Mouse (Mus musculus) neural tube, embryonic 13.5 days (tissue): ENCODE results near the gene Ap1s2. TPM values are rescaled to one million over a fixed set of nuclear protein-coding genes. Genes with fewer than 3 reads are reported as not detected.

Experiments used
- ATAC-seq: fragments of 200-750 bp; cut with Nextera tagmentation; 2 replicates; pipeline ENCODE4 v1.8.0; 2017; ENCODE audit warnings: low read depth, mild to moderate bottlenecking, moderate TSS enrichment, moderate library complexity
- H3K27ac ChIP-seq: fragments of 300-500 bp; sonication (generic); replicated peaks from 2 replicates; pipeline ENCODE4 v1.5.1; 2015; ENCODE audit warnings: moderate library complexity, mild to moderate bottlenecking, inconsistent platforms
- H3K27me3 ChIP-seq: fragments of 300-500 bp; sonication (generic); 2 replicates; pipeline ENCODE4 v1.6.1; 2015; ENCODE audit warnings: mild to moderate bottlenecking, inconsistent platforms
- H3K36me3 ChIP-seq: fragments of 300-500 bp; sonication (generic); 2 replicates; pipeline ENCODE4 v1.6.1; 2015; ENCODE audit warnings: mild to moderate bottlenecking, inconsistent platforms
- H3K4me1 ChIP-seq: fragments of 300-500 bp; sonication (generic); replicated peaks from 2 replicates; pipeline ENCODE4 v1.6.1; 2015; ENCODE audit warnings: inconsistent platforms
- H3K4me2 ChIP-seq: fragments of 300-500 bp; sonication (generic); 2 replicates; pipeline ENCODE4 v1.6.1; 2015; ENCODE audit warnings: inconsistent platforms, mild to moderate bottlenecking, moderate library complexity
- H3K4me3 ChIP-seq: fragments of 300-500 bp; sonication (generic); 2 replicates; pipeline ENCODE4 v1.5.1; 2015; ENCODE audit warnings: mild to moderate bottlenecking, inconsistent platforms
- H3K9ac ChIP-seq: fragments of 300-500 bp; sonication (generic); 2 replicates; pipeline ENCODE4 v1.6.1; 2015; ENCODE audit warnings: moderate library complexity, mild to moderate bottlenecking, inconsistent platforms
- H3K9me3 ChIP-seq: fragments of 300-500 bp; sonication (generic); 2 replicates; pipeline ENCODE4 v1.6.1; 2016; ENCODE audit warnings: inconsistent platforms
- WGBS: fragments of 180-500 bp; shearing (Covaris S2); methylation state at CpG from one replicate; pipeline ENCODE4 v1.1.7; 2015; 5-methylcytosine and 5-hydroxymethylcytosine counted together
- polyA plus RNA-seq: library from polyadenylated mRNA; unstranded; fragments of >200 nt; fragmentation: Nextera tagmentation; extraction: Ambion mirVana; gene quantifications from 2 replicates; pipeline ENCODE4 v1.2.1, GENCODE M21; 2015

Ap1s2 gene
- polyA plus RNA-seq: 89.9 and 90.3 TPM in 2 replicates

DNA sequence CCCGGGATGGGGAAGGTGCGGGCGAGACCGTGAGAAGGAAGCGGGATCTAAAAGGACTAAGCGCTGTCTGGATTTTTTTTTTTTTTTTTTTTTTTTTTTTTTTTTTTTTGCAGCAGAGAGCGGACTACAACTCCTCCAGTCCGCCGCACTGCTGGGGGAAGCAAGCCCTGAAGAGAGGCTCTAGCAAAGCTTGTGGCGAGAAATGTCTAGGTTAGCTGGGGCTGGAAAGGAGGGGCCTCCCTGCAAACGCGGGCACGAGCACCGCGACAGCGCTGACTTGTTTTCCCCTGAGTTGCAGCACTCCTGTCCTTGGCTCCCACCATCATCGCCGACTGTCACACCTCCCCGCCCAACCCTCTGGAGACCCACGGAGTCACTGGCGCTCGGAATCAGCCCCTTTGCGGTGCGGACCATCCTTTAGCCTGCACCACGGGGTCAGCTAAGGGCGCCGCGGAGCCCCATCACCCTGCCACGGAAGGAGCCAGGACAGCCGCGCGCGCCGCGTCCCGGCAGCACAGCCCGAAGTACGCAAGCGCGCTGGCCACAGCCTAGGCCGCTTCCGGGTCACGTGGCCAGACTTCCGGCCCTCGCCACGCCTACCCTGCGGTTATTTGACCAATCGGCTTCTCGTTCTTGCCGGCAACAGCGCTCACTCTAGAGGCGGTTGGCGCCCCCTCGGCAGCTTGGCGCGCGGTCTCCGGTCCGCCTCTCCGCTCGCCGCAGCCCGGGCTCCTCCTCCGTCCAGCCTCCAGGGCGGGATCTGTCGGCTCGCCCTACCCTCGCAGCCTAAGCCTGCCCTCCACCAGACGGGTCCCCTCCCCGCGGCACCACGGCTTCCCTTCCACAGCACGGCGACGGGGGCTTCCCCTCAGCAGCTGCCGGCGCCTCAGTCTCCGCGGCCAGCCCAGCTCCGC lies at the start of gene Ap1s2:
Gene Ap1s2 (plus strand): TSS at position 681 of the 914 bp plus-strand sequence.
- Histone ChIP-seq H3K4me3 (peak within 1 kb of the TSS; percentile 62), H3K4me1 (no peaks in the 10 kb centered on the region), H3K36me3 (no peaks in the 10 kb centered on the region), H3K4me2 (peak within 1 kb of the TSS; percentile 57), H3K27me3 (no peaks in the 10 kb centered on the region), H3K9ac (peak within 1 kb of the TSS; percentile 74), H3K9me3 (no peaks in the 10 kb centered on the region), H3K27ac (peak within 1 kb of the TSS; percentile 91)
- ATAC-seq: peak; percentile 100
- 18% methylated on average over 74 of the region's 80 CpGs for WGBS

DNA sequence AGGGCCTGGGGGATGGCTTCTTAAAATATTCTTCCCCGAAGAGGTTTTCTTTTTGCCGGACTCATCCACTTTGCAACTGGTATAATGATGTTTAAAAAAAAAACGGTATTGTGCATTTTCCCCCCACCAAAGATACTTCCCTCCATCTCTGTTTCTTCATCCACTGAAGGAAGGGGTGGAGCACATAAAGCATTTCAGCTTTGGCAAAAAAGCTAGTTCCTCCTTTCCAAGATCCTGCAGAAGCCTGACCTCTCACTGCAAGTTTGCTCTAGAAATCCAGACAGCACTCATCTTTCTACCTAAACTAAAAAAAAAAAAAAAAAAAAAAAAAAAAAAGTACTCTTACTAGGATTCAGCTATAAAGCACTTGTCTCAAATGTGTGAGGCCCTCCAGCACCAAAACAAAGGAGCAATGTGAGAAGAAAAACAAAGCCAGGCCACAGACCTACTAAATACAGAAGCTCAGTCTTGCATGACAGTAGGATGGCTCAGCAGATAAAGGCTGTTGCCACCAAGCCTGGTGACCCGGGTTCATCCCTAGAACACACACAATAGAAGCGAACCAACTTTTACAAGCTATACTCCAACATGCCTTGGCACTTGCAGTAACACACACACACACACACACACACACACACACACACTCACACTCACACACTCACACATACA lies 41.0 kb upstream of the Ap1s2 start:
- Histone ChIP-seq H3K4me2 (no peak overlapping the region), H3K4me1 (no peaks in the 10 kb centered on the region), H3K27me3 (peaks cover 18% of the 10 kb centered on the region), H3K4me3 (no peak overlapping the region), H3K9ac (no peak overlapping the region), H3K9me3 (no peaks in the 10 kb centered on the region), H3K27ac (no peak overlapping the region), H3K36me3 (no peaks in the 10 kb centered on the region)
- WGBS: 51% methylated on average over 5 of the region's 5 CpGs
- ATAC-seq: no peak

DNA sequence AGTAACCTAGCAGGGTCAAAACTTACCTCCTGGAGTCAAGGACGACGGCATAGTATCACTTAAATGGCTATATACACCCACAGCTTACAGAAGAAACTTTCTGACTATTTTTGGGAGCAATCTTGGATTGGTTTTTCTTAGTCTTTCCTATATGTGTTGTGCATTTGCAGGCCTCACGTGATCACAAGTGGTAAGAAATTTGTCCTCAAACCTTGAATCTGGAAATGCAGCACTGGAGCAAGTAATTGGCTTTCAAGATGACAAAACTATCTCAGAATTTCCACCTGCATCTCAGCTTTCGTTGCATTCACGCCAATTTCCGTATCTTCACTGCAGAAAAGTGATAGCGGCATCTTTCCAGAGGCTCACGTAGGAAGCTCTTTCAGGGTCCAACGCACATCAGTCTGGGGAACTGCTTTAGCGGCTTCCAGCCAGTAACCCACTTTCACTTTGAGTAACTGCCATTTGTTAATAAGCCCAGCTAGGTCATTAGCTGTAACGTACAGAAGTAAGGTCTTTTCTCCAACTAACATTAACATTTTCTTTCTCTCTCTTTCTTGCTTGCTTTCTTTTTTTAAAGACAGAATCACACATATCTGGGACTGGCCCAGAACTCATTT lies 40.0 kb upstream of the Ap1s2 start:
- WGBS: 70% methylated on average over 11 of the region's 11 CpGs
- no peaks in the 10 kb centered on the region for H3K36me3 ChIP-seq
- ATAC-seq: no peak

DNA sequence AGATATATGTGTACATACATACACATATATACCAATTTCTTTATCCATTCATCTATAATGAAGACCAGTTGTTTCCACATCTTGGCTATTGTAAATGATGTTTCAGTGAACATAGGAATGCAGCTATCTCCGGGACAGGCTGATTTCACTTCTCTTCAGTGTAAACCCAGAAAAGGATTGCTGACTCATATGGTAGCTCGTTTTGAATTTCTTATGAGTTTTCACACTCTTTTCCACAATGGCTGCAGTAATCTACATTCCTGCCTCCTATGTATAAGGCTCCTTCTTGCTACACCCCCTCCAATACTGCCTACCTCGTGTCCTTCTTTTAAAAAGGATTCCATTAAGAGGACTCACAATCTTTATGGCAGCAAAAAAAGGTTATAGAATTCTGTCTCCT lies 32.9 kb upstream of the Ap1s2 start:
- H3K36me3 ChIP-seq: no peaks in the 10 kb centered on the region
- H3K4me1 ChIP-seq: no peaks in the 10 kb centered on the region
- no peak overlapping the region for H3K9ac ChIP-seq
- peaks cover 16% of the 10 kb centered on the region for H3K27me3 ChIP-seq
- H3K4me2 ChIP-seq: no peak overlapping the region
- H3K9me3 ChIP-seq: no peaks in the 10 kb centered on the region
- ATAC-seq: no peak
- no peak overlapping the region for H3K27ac ChIP-seq
- 84% methylated on average over 3 of the region's 3 CpGs for WGBS
- H3K4me3 ChIP-seq: no peak overlapping the region

More for the DNA sequence above, 40.0 kb upstream of the Ap1s2 start:
- Histone ChIP-seq H3K4me2 (no peak overlapping the region), H3K4me3 (no peak overlapping the region), H3K9me3 (no peaks in the 10 kb centered on the region), H3K9ac (no peak overlapping the region), H3K27me3 (peaks cover 18% of the 10 kb centered on the region), H3K27ac (no peak overlapping the region), H3K4me1 (no peaks in the 10 kb centered on the region)

GRCm38 (mm10) chrX:163876636-163877035 lies 32.2 kb upstream of the Ap1s2 start:
- H3K4me1 ChIP-seq: no peaks in the 10 kb centered on the region
- no peaks in the 10 kb centered on the region for H3K36me3 ChIP-seq
- no peak for ATAC-seq
- no peaks in the 10 kb centered on the region for H3K9me3 ChIP-seq
- 62% methylated on average over 4 of the region's 4 CpGs for WGBS
- no peak overlapping the region for H3K27ac ChIP-seq
- H3K27me3 ChIP-seq: peaks cover 16% of the 10 kb centered on the region
- H3K9ac ChIP-seq: no peak overlapping the region
- no peak overlapping the region for H3K4me2 ChIP-seq
- H3K4me3 ChIP-seq: no peak overlapping the region

DNA sequence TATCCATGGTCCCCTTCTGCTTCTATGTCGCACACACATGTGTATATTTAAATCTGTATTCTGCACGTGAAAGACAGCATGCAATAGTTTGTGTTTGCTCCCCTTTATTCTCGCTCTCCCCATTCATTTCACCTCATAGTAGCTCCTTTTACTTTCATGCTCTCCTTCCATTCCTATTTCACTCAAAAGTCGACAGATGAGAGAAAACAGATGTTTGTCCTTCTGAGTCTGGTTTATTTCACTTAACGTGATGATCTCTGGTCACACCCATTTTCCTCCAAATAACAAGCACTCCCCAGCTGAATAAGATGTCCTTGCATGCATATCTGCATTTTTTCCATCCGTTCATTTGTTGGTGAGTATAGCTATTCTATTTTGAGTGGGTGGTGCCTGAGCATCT lies 29.8 kb upstream of the Ap1s2 start:
- Histone ChIP-seq H3K9ac (no peak overlapping the region), H3K4me2 (no peak overlapping the region), H3K4me3 (no peak overlapping the region), H3K9me3 (no peaks in the 10 kb centered on the region), H3K4me1 (no peaks in the 10 kb centered on the region), H3K36me3 (no peaks in the 10 kb centered on the region), H3K27me3 (peaks cover 19% of the 10 kb centered on the region), H3K27ac (no peak overlapping the region)
- 80% methylated on average over 6 of the region's 6 CpGs for WGBS
- no peak for ATAC-seq

GRCm38 (mm10) chrX:163879461-163879860 lies 29.4 kb upstream of the Ap1s2 start:
- no peak overlapping the region for H3K4me2 ChIP-seq
- H3K27me3 ChIP-seq: peaks cover 19% of the 10 kb centered on the region
- no peak overlapping the region for H3K27ac ChIP-seq
- H3K9me3 ChIP-seq: no peaks in the 10 kb centered on the region
- no peak overlapping the region for H3K9ac ChIP-seq
- WGBS: 70% methylated on average over 5 of the region's 5 CpGs
- H3K4me3 ChIP-seq: no peak overlapping the region
- H3K36me3 ChIP-seq: no peaks in the 10 kb centered on the region
- ATAC-seq: no peak
- no peaks in the 10 kb centered on the region for H3K4me1 ChIP-seq

DNA sequence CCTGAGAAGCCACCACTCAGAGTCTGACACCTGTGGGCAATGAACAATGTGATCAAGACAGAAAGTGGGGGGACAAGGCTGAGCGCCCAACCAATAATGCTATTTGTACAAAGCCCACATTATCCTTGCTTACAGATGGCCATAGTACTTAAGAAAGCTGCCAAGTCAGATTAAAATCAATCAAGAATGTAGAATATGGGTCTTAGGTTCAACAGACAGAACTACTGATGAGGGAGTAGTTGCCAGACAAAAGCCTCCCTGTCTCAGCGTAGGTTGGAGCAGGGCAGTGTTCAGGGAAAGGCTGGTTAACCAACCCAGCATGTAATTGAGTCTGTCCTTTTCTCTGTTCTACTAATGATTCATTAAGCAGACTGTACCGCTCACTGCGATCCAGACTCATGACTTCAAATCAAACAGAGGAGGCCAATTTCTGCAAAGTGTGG lies 23.3 kb upstream of the Ap1s2 start:
- peak; percentile 78; the same call in 1 of the 2 replicates for ATAC-seq
- H3K9me3 ChIP-seq: no peaks in the 10 kb centered on the region
- 49% methylated on average over 4 of the region's 4 CpGs for WGBS
- no peak overlapping the region for H3K4me2 ChIP-seq
- H3K36me3 ChIP-seq: no peaks in the 10 kb centered on the region
- no peaks in the 10 kb centered on the region for H3K4me1 ChIP-seq
- H3K27me3 ChIP-seq: peaks cover 9% of the 10 kb centered on the region
- no peak overlapping the region for H3K9ac ChIP-seq
- H3K27ac ChIP-seq: no peak overlapping the region
- no peak overlapping the region for H3K4me3 ChIP-seq

DNA sequence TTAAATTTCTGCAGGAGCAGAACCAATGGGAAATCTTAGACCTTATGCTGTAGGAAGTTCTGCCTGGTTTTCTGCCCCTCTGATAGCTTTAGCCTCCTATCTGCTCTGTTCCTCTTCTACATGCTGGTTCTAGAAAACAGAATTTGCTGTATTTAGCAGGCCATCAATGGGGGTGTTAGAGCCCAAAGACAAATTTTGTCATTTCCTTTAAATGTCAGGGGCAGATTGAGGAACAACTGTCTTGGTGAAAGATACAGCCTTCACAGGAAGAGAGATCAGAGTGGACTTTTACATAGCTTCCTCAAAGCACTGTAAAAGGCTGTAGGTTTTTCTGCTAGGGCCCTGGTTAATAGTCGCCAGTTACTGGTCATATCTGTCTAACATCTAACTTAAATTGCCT lies 11.5 kb upstream of the Ap1s2 start:
- H3K27me3 ChIP-seq: peaks cover 22% of the 10 kb centered on the region
- H3K4me2 ChIP-seq: no peak overlapping the region
- no peaks in the 10 kb centered on the region for H3K9me3 ChIP-seq
- H3K4me1 ChIP-seq: no peaks in the 10 kb centered on the region
- no peak overlapping the region for H3K9ac ChIP-seq
- 96% methylated on average over 1 of the region's 1 CpGs for WGBS
- no peak overlapping the region for H3K4me3 ChIP-seq
- H3K36me3 ChIP-seq: no peaks in the 10 kb centered on the region
- H3K27ac ChIP-seq: no peak overlapping the region
- no peak for ATAC-seq

DNA sequence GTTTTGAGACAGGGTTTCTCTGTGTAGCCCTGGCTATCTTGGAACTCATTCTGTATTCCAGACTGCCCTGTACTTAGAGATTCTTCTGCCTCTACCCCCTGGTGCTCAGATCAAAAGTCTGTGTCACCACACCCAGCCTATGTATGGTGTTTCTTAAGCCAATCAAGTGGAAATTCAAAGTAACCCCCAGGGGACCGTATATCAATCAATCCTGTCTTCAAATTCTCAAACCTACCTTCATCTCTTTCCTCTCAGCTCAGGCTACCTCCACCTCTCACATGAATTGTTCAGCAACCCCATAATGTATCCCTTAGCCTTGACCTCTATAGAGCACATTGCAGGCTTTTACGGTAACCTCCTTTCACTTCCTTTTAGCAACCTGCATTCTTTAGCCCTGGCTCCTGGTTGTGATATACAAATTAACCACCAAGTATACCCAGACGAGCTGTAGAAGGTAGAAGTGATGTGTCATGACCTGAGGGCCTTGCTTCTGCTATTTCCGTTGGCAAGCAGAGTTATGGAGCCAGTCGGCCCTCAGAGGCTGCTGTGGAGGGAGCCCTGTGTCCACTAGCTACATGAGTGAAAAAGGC lies 9.3 kb upstream of the Ap1s2 start:
- H3K4me1 ChIP-seq: no peaks in the 10 kb centered on the region
- no peak overlapping the region for H3K9ac ChIP-seq
- H3K27ac ChIP-seq: no peak overlapping the region
- 66% methylated on average over 5 of the region's 5 CpGs for whole genome bisulfite sequencing
- no peaks in the 10 kb centered on the region for H3K9me3 ChIP-seq
- H3K4me3 ChIP-seq: no peak overlapping the region
- no peak for ATAC-seq
- no peak overlapping the region for H3K4me2 ChIP-seq
- no peaks in the 10 kb centered on the region for H3K36me3 ChIP-seq
- peaks cover 23% of the 10 kb centered on the region for H3K27me3 ChIP-seq

GRCm38 (mm10) chrX:163906861-163907260 lies 2.0 kb upstream of the Ap1s2 start:
- Histone ChIP-seq H3K27me3 (peaks cover 5% of the 10 kb centered on the region; the same call in 1 of the 2 replicates), H3K4me3 (no peak overlapping the region), H3K9ac (no peak overlapping the region), H3K36me3 (no peaks in the 10 kb centered on the region), H3K9me3 (no peaks in the 10 kb centered on the region), H3K4me2 (no peak overlapping the region), H3K27ac (no peak overlapping the region), H3K4me1 (no peaks in the 10 kb centered on the region)
- ATAC-seq: no peak
- WGBS: 69% methylated on average over 2 of the region's 2 CpGs

- ATAC-seq: no peak
- H3K9ac ChIP-seq: peak overlapping the region; percentile 73
- peak overlapping the region; percentile 91 for H3K27ac ChIP-seq
- H3K27me3 ChIP-seq: peaks cover 5% of the 10 kb centered on the region; the same call in 1 of the 2 replicates
- H3K4me3 ChIP-seq: peak overlapping the region; percentile 62
- WGBS: 28% methylated on average over 8 of the region's 8 CpGs
- H3K9me3 ChIP-seq: no peaks in the 10 kb centered on the region
- no peaks in the 10 kb centered on the region for H3K36me3 ChIP-seq
- H3K4me1 ChIP-seq: no peaks in the 10 kb centered on the region
- H3K4me2 ChIP-seq: peak overlapping the region; percentile 57
These were observed 847 bp upstream of the Ap1s2 start for GRCm38 (mm10) chrX:163908003-163908336.
